Mouse (Mus musculus) duodenum, adult 2 months (tissue): ENCODE measurements around the gene Boc. TPM values are rescaled to one million over a fixed set of nuclear protein-coding genes. Genes with fewer than 3 reads are reported as not detected.

Experiments used
- polyA plus RNA-seq: library from polyadenylated mRNA; depleted of rRNA; stranded (reverse); fragments of >200 nt; gene quantifications from 2 replicates; pipeline ENCODE4 v1.2.3, GENCODE M21; 2012; ENCODE audit warnings: low replicate concordance; rRNA removed

Gene Boc
- 2.3 and 4.4 TPM in 2 replicates for polyA plus RNA-seq

DNA sequence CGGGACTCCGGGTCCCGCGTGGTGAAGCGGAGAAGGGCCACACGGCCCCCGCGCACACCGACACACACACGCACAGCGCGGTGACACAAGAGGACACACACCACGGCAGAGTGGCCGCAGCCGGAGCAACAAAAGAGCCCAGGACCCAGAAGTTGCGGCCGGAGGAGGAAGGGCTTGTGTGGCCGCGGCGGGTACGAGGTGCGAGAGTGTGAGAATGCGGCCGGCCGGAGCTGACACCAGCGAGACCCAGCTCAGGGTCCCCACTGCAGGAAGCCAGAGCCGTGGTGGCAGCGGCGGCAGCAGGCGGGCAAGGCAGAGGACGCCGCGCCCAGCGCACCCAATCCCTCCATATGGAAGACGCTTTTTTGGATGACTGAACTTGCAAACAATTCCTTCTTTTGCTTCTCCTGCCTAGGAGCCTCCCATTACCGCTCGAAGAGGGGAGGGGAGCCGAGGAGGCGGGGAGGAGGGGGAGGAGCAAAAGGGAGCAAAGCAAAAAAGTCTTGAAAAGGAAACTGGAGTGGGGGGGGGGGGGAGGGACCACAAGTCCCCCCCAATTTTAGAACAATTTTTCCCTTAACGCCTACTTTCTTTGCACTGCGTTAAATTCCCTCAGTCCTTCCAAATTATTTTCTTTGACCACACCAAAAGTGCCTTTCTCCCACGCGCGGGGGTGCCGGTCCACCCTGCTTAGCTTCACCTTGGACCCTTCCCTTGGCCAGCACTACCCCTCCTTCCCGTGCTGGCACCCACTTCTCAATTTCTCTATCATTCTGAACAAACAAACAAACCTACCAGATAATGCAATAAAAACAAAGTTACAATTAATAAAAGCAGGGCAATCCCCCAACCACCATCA, at the start of gene Boc:
Gene Boc, minus strand, starts transcription at position 427 of the 859 bp plus-strand sequence.

Other genes with a start within 250 kb of the Boc start
- gene Sidt1, start 225.7 kb downstream of the Boc start, polyA plus RNA-seq: 1.3 and 3.9 TPM in 2 replicates
- gene Spice1, start 211.8 kb downstream of the Boc start, polyA plus RNA-seq: 1.3 and 2.1 TPM in 2 replicates
- not detected in 2 replicates for gene Cfap44, start 164.1 kb downstream of the Boc start, polyA plus RNA-seq
- 1.9 and 2.0 TPM in 2 replicates for gene Nepro, start 165.4 kb upstream of the Boc start, polyA plus RNA-seq
- 4.4 and 7.2 TPM in 2 replicates for gene Gtpbp8, start 187.5 kb upstream of the Boc start, polyA plus RNA-seq
- 0.15 and 0.25 TPM in 2 replicates for gene Cd200r1, start 206.8 kb upstream of the Boc start, polyA plus RNA-seq